Mouse (Mus musculus) testis, adult 2 months (tissue): Measurements from ENCODE around the gene Uqcrq.

Experiments used
- CTCF ChIP-seq: fragments of 200-500 bp; IDR thresholded peaks from 2 replicates; pipeline ENCODE4 v1.5.1; 2012; ENCODE audit warnings: low read depth, mild to moderate bottlenecking, inconsistent platforms, low read length, moderate library complexity; ENCODE audit not compliant: control insufficient read depth, insufficient read depth, insufficient replicate concordance
- POLR2A ChIP-seq: fragments of 200-500 bp; IDR thresholded peaks from 2 replicates; pipeline ENCODE4 v1.6.1; 2012; ENCODE audit warnings: low read depth, mild to moderate bottlenecking, inconsistent platforms, low read length, moderate library complexity; ENCODE audit not compliant: control insufficient read depth

DNA sequence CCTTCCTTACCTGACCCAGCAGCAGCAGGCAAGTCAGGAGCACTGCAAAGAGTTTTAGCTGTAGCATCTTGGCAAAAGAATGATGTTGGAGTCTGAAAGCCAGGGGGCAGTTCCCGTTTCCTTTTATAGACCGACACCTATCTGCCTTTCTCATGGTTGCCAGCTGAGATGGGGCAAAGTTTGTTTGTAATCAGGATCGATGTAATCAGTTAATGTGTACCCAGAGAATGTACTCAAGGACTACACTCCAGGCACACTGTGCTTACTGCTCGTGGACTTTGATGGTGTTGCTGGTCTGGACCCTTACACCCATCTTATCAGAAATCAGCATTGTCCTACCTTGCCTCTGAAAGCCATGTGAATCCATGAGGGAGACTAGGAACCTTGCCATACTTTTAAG lies 7.6 kb downstream of the Uqcrq start, which contains the start of gene Leap2:
- TF ChIP-seq CTCF (no peak), POLR2A (no peak)
